Mouse (Mus musculus): ENCODE results near the gene Mfn1. TPM values are rescaled to one million over a fixed set of nuclear protein-coding genes. Genes with fewer than 3 reads are reported as not detected.

Mfn1 gene
- polyA plus RNA-seq, 1 experiment from 2014 or later: 29.7 TPM

- peaks cover 13% of the 10 kb centered on the region for H3K4me1 ChIP-seq (ENCODE audit: control insufficient read depth, insufficient read depth, low read length)
- DNase-seq (ENCODE audit: low spot score, missing footprints) (peak; percentile 92), ATAC-seq (ENCODE audit: low FRiP score) (no peak; the same call in 1 of the 2 replicates)
- H3K27me3 ChIP-seq (ENCODE audit: control insufficient read depth, insufficient read depth, low read length): no peaks in the 10 kb centered on the region
- H3K4me3 ChIP-seq (ENCODE audit: low read depth, low read length): peak within 1 kb of the TSS; percentile 85
- H3K9ac ChIP-seq (ENCODE audit: low read length): peak within 1 kb of the TSS; percentile 91
- H3K27ac ChIP-seq (ENCODE audit: low read depth, low read length): peak within 1 kb of the TSS; percentile 75
- H3K4me2 ChIP-seq: peak within 1 kb of the TSS; percentile 73
- 6% methylated on average over 24 of the region's 24 CpGs for WGBS
- H3K9me3 ChIP-seq (ENCODE audit: control insufficient read depth, low read length): no peaks in the 10 kb centered on the region
- H3K36me3 ChIP-seq (ENCODE audit: control insufficient read depth, insufficient read depth, low read length): no peaks in the 10 kb centered on the region
Measured at GRCm38 (mm10) chr3:32509496-32510374, 19.5 kb upstream of the Mfn1 start, which contains the start of gene Zfp639. Gene Zfp639, plus strand, starts transcription at chr3:32510259.

- WGBS: 1% methylated on average over 69 of the region's 69 CpGs
- peaks cover 13% of the 10 kb centered on the region for H3K4me1 ChIP-seq (ENCODE audit: control insufficient read depth, insufficient read depth, low read length)
Measured at GRCm38 (mm10) chr3:32510375-32511190, 18.7 kb upstream of the Mfn1 start.

GRCm38 (mm10) chr3:32511191-32511550, 18.1 kb upstream of the Mfn1 start:
- ATAC-seq (ENCODE audit: low FRiP score) (no peak), DNase-seq (ENCODE audit: low spot score, missing footprints) (peak; percentile 91)
- Histone ChIP-seq H3K27ac (ENCODE audit: low read depth, low read length) (no peak overlapping the region; the same call in 1 of the 2 replicates), H3K9ac (ENCODE audit: low read length) (peak overlapping the region; percentile 91), H3K4me3 (ENCODE audit: low read depth, low read length) (peak overlapping the region; percentile 85), H3K27me3 (ENCODE audit: control insufficient read depth, insufficient read depth, low read length) (no peaks in the 10 kb centered on the region), H3K9me3 (ENCODE audit: control insufficient read depth, low read length) (no peaks in the 10 kb centered on the region), H3K4me1 (ENCODE audit: control insufficient read depth, insufficient read depth, low read length) (peaks cover 13% of the 10 kb centered on the region), H3K36me3 (ENCODE audit: control insufficient read depth, insufficient read depth, low read length) (peaks cover 3% of the 10 kb centered on the region; the same call in 1 of the 2 replicates), H3K4me2 (peak overlapping the region; percentile 73)
- WGBS: 10% methylated on average over 13 of the region's 13 CpGs

More at GRCm38 (mm10) chr3:32510375-32511190, 18.7 kb upstream of the Mfn1 start:
- Histone ChIP-seq H3K27me3 (ENCODE audit: control insufficient read depth, insufficient read depth, low read length) (no peaks in the 10 kb centered on the region), H3K4me2 (peak overlapping the region; percentile 73), H3K4me3 (ENCODE audit: low read depth, low read length) (peak overlapping the region; percentile 85), H3K9ac (ENCODE audit: low read length) (peak overlapping the region; percentile 91), H3K27ac (ENCODE audit: low read depth, low read length) (peak overlapping the region; percentile 75), H3K9me3 (ENCODE audit: control insufficient read depth, low read length) (no peaks in the 10 kb centered on the region), H3K36me3 (ENCODE audit: control insufficient read depth, insufficient read depth, low read length) (no peaks in the 10 kb centered on the region; the same call in 1 of the 2 replicates)
- peak; percentile 94 for ATAC-seq (ENCODE audit: low FRiP score)
- peak; percentile 100 for DNase-seq (ENCODE audit: low spot score, missing footprints)

DNA sequence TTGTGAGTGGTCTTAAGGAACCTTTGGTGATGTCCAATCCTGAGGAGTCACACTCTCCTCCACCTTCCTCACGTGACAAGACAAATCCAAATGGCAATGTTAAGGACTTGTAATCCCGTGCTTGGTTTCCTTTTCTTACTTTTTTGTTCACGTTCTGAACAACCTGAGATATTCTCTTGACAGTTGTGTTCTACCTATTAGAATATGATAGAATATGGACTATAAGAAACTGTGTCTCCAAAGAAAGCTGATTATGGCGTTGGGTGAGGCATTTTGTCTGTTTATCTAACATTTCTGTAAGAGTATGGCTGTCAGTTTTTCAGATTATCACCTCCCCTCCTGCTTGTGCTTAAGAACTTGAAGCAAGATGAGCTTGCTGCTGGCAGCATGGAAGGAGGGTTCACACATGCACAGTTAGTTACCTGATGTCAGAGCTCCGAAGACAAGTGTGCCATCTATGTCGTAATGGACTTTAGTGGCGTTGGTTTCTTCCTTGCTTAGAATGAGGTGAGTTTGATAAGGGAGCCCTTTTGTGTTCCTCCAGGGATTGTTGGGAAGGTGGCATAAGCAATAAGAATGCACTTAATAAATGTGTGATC, 16.5 kb upstream of the Mfn1 start:
- Histone ChIP-seq H3K4me3 (ENCODE audit: low read depth, low read length) (no peak overlapping the region), H3K9ac (ENCODE audit: low read length) (no peak overlapping the region), H3K9me3 (ENCODE audit: control insufficient read depth, low read length) (no peaks in the 10 kb centered on the region), H3K36me3 (ENCODE audit: control insufficient read depth, insufficient read depth, low read length) (peaks cover 5% of the 10 kb centered on the region; the same call in 1 of the 2 replicates), H3K4me1 (ENCODE audit: control insufficient read depth, insufficient read depth, low read length) (peaks cover 13% of the 10 kb centered on the region; the same call in 1 of the 2 replicates), H3K4me2 (no peak overlapping the region), H3K27me3 (ENCODE audit: control insufficient read depth, insufficient read depth, low read length) (no peaks in the 10 kb centered on the region), H3K27ac (ENCODE audit: low read depth, low read length) (no peak overlapping the region)
- ATAC-seq (ENCODE audit: low FRiP score) (no peak), DNase-seq (ENCODE audit: low spot score, missing footprints) (no peak)
- 92% methylated on average over 7 of the region's 7 CpGs for WGBS

GRCm38 (mm10) chr3:32513528-32513927, 15.7 kb upstream of the Mfn1 start:
- Histone ChIP-seq H3K4me2 (no peak overlapping the region), H3K4me1 (ENCODE audit: control insufficient read depth, insufficient read depth, low read length) (peaks cover 13% of the 10 kb centered on the region; the same call in 1 of the 2 replicates), H3K27me3 (ENCODE audit: control insufficient read depth, insufficient read depth, low read length) (no peaks in the 10 kb centered on the region), H3K9ac (ENCODE audit: low read length) (no peak overlapping the region), H3K4me3 (ENCODE audit: low read depth, low read length) (no peak overlapping the region), H3K36me3 (ENCODE audit: control insufficient read depth, insufficient read depth, low read length) (peaks cover 5% of the 10 kb centered on the region; the same call in 1 of the 2 replicates), H3K9me3 (ENCODE audit: control insufficient read depth, low read length) (no peaks in the 10 kb centered on the region), H3K27ac (ENCODE audit: low read depth, low read length) (no peak overlapping the region)
- DNase-seq (ENCODE audit: low spot score, missing footprints) (no peak), ATAC-seq (ENCODE audit: low FRiP score) (no peak)

DNA sequence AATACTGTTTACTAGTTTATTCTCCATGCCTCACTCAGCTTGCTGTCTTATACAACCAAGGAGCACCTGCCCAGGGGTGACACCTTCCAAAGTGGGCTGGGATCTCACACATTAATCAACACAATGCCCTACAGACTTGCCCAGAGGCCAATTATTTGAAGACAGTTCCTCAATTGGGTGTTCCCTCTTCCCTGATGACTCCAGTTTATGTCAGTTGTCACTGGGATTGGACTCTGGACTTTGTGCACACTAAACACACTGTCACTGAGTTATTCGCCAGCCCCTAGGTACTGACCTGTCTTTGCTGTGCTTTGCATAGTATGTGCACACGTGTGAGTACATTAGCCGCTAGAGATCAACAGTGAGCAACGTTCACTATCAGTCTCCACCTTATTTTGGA, 2.1 kb upstream of the Mfn1 start:
- no peaks in the 10 kb centered on the region for H3K27me3 ChIP-seq (ENCODE audit: control insufficient read depth, insufficient read depth, low read length)
- no peak overlapping the region for H3K4me2 ChIP-seq
- H3K4me1 ChIP-seq (ENCODE audit: control insufficient read depth, insufficient read depth, low read length): no peaks in the 10 kb centered on the region
- 90% methylated on average over 4 of the region's 4 CpGs for WGBS
- H3K9ac ChIP-seq (ENCODE audit: low read length): no peak overlapping the region
- H3K36me3 ChIP-seq (ENCODE audit: control insufficient read depth, insufficient read depth, low read length): peaks cover 11% of the 10 kb centered on the region; the same call in 1 of the 2 replicates
- H3K4me3 ChIP-seq (ENCODE audit: low read depth, low read length): no peak overlapping the region
- no peak for ATAC-seq (ENCODE audit: low FRiP score)
- no peak for DNase-seq (ENCODE audit: low spot score, missing footprints)
- no peaks in the 10 kb centered on the region for H3K9me3 ChIP-seq (ENCODE audit: control insufficient read depth, low read length)
- H3K27ac ChIP-seq (ENCODE audit: low read depth, low read length): no peak overlapping the region

DNA sequence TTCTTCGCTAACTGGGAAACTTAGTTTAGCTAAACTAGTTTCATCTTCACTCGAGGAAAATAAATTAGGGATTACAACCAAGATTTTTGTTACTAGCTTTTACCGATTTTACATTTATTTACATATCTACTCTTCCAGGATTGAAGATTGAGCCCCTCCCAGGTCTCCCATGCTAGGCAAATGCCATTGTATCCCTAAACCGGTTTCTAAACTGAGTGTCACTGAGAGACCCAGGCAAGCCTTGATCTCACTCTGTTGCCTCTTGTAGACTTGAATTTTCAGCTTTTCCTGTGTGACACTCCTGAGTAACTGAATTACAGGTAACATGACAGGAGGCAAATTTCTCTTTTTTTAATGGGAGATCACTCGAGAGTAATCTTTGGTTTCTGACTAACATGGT, 776 bp downstream of the Mfn1 start:
- Histone ChIP-seq H3K4me2 (peak overlapping the region; percentile 71), H3K4me3 (ENCODE audit: low read depth, low read length) (peak overlapping the region; percentile 87), H3K9me3 (ENCODE audit: control insufficient read depth, low read length) (no peaks in the 10 kb centered on the region), H3K27me3 (ENCODE audit: control insufficient read depth, insufficient read depth, low read length) (no peaks in the 10 kb centered on the region), H3K9ac (ENCODE audit: low read length) (peak overlapping the region; percentile 81; the same call in 1 of the 2 replicates), H3K36me3 (ENCODE audit: control insufficient read depth, insufficient read depth, low read length) (peaks cover 3% of the 10 kb centered on the region; the same call in 1 of the 2 replicates), H3K27ac (ENCODE audit: low read depth, low read length) (no peak overlapping the region), H3K4me1 (ENCODE audit: control insufficient read depth, insufficient read depth, low read length) (no peaks in the 10 kb centered on the region)
- 15% methylated on average over 5 of the region's 5 CpGs for WGBS
- ATAC-seq (ENCODE audit: low FRiP score) (no peak), DNase-seq (ENCODE audit: low spot score, missing footprints) (no peak)

DNA sequence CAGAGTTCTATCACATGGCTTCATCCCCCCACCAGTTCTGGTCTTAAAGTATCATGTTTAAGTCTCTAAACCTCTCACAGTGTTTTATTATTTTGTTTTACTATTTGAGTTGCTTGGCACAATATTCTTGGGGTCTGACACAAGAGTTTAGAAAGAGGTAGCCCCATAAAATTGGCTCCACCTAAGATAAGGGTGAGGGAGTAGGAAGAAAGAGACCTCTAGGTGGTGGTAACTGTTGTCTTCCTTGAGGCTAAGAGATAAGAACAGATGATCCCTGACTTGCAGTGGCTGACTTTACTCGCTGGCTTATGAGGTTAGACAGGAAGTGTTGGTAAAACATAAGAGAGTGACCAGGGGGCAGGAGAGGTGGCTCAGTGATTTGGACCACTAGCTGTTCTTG, 6.4 kb downstream of the Mfn1 start:
- H3K27me3 ChIP-seq (ENCODE audit: control insufficient read depth, insufficient read depth, low read length): no peaks in the 10 kb centered on the region
- no peak overlapping the region for H3K9ac ChIP-seq (ENCODE audit: low read length)
- ATAC-seq (ENCODE audit: low FRiP score) (no peak), DNase-seq (ENCODE audit: low spot score, missing footprints) (no peak)
- no peaks in the 10 kb centered on the region for H3K4me1 ChIP-seq (ENCODE audit: control insufficient read depth, insufficient read depth, low read length)
- 67% methylated on average over 1 of the region's 1 CpGs for WGBS
- no peak overlapping the region for H3K4me2 ChIP-seq
- no peaks in the 10 kb centered on the region for H3K9me3 ChIP-seq (ENCODE audit: control insufficient read depth, low read length)
- no peak overlapping the region for H3K4me3 ChIP-seq (ENCODE audit: low read depth, low read length)
- H3K27ac ChIP-seq (ENCODE audit: low read depth, low read length): no peak overlapping the region
- H3K36me3 ChIP-seq (ENCODE audit: control insufficient read depth, insufficient read depth, low read length): peaks cover 3% of the 10 kb centered on the region; the same call in 1 of the 2 replicates
